Mouse (Mus musculus) forebrain, embryonic 14.5 days (tissue): ENCODE results near the gene Hist1h2bp. TPM values are rescaled to one million over a fixed set of nuclear protein-coding genes. Genes with fewer than 3 reads are reported as not detected.
"Not testable (repeated sequence)": the region's sequence is repeated elsewhere in the genome, so short reads cannot be mapped to it uniquely, and the experiment has no call there.

Experiments used
- ATAC-seq: fragments of 200-750 bp; cut with Nextera tagmentation; 2 replicates; pipeline ENCODE4 v1.8.0; 2017; ENCODE audit warnings: mild to moderate bottlenecking, moderate library complexity
- DNase-seq: peaks from one replicate; pipeline ENCODE4 v3.0.0-alpha.2; 2015; ENCODE audit warnings: low spot score
- H3K27ac ChIP-seq: fragments of 300-500 bp; sonication (generic); 2 replicates; pipeline ENCODE4 v1.5.1; 2014; ENCODE audit warnings: low read depth, mild to moderate bottlenecking, control low read depth, low read length, moderate library complexity
- H3K27me3 ChIP-seq: fragments of 300-500 bp; sonication (generic); replicated peaks from 2 replicates; pipeline ENCODE4 v1.6.1; 2014; ENCODE audit warnings: low read length, control low read depth, mixed read lengths; ENCODE audit not compliant: control insufficient read depth, insufficient read depth
- H3K36me3 ChIP-seq: fragments of 300-500 bp; sonication (generic); 2 replicates; pipeline ENCODE4 v1.6.1; 2014; ENCODE audit warnings: low read length, control low read depth; ENCODE audit not compliant: control insufficient read depth, insufficient read depth
- H3K4me1 ChIP-seq: fragments of 300-500 bp; sonication (generic); 2 replicates; pipeline ENCODE4 v1.6.1; 2014; ENCODE audit warnings: antibody characterized with exemption, low read length, control low read depth; ENCODE audit not compliant: control insufficient read depth, insufficient read depth
- H3K4me2 ChIP-seq: fragments of 300-500 bp; sonication (generic); 2 replicates; pipeline ENCODE4 v1.6.1; 2014; ENCODE audit warnings: mild to moderate bottlenecking, control low read depth, low read length
- H3K4me3 ChIP-seq: fragments of 300-500 bp; sonication (generic); 2 replicates; pipeline ENCODE4 v1.5.1; 2014; ENCODE audit warnings: low read depth, low read length, control low read depth
- H3K9ac ChIP-seq: fragments of 300-500 bp; sonication (generic); 2 replicates; pipeline ENCODE4 v1.6.1; 2014; ENCODE audit warnings: mild to moderate bottlenecking, low read length, control low read depth, moderate library complexity
- H3K9me3 ChIP-seq: fragments of 300-500 bp; sonication (generic); replicated peaks from 2 replicates; pipeline ENCODE4 v1.6.1; 2016; ENCODE audit warnings: low read length, control low read depth, mixed read lengths; ENCODE audit not compliant: control insufficient read depth
- WGBS: fragments of 180-500 bp; shearing (Covaris S2); extraction: QIAGEN DNeasy Blood & Tissue Kit; methylation state at CpG from one replicate; pipeline ENCODE4 v1.1.7; 2014; 5-methylcytosine and 5-hydroxymethylcytosine counted together
- polyA plus RNA-seq: library from polyadenylated mRNA; unstranded; fragments of >200 nt; fragmentation: Nextera tagmentation; extraction: Ambion mirVana; gene quantifications from 2 replicates; pipeline ENCODE4 v1.2.1, GENCODE M21; 2014

Gene Hist1h2bp
- polyA plus RNA-seq, 1 experiment from 2014 or later = 0.84 TPM

DNA sequence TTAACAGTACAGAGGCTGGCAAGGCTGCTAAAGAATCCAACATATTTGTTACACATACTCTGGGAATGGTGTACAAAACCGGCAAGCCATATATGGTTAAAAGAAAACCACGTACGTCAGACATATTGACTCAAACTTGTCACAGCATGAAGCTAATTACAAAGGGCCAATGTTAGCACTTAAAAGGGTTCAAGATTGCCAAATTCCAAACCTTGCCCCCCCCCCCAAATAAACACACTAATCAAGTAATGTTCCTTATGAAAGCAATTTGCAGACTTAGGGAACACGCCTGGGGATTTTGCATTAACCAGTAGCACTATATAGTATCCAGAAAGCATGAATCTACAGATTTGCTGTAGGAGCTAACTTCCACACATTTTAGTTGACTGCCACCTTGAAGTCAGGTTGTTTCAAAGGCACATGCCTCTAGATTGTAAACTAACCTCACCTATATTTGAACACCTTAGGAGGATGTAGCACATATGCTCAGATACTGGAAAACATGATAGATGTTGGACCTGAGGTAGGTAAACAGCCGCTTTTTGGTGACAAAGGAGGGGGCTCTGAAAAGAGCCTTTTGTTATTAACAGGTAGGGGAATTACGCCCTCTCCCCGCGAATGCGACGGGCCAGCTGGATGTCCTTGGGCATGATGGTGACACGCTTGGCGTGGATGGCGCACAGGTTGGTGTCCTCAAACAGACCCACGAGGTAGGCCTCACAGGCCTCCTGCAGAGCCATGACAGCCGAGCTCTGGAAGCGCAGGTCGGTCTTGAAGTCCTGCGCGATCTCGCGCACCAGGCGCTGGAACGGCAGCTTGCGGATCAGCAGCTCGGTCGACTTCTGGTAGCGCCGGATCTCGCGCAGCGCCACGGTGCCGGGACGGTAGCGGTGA, 4.7 kb upstream of the Hist1h2bp start:
- DNase-seq = peak; percentile 63
- WGBS = under 1% methylated on average over 14 of the region's 35 CpGs
- Histone ChIP-seq H3K27ac (peak overlapping the region; percentile 87), H3K4me3 (peak overlapping the region; percentile 37), H3K9ac (peak overlapping the region; percentile 68), H3K4me2 (peak overlapping the region; percentile 67), H3K4me1 (peaks cover 34% of the 10 kb centered on the region)
- H3K27me3 ChIP-seq, H3K36me3 ChIP-seq, H3K9me3 ChIP-seq, ATAC-seq: not testable (repeated sequence)

GRCm38 (mm10) chr13:21783255-21783617, 4.0 kb upstream of the Hist1h2bp start, which contains the start of gene Hist1h3i:
Gene Hist1h3i, minus strand, starts transcription at chr13:21783370.
- peak; percentile 73 for ATAC-seq
- 0% methylated on average over 11 of the region's 20 CpGs for WGBS

DNA sequence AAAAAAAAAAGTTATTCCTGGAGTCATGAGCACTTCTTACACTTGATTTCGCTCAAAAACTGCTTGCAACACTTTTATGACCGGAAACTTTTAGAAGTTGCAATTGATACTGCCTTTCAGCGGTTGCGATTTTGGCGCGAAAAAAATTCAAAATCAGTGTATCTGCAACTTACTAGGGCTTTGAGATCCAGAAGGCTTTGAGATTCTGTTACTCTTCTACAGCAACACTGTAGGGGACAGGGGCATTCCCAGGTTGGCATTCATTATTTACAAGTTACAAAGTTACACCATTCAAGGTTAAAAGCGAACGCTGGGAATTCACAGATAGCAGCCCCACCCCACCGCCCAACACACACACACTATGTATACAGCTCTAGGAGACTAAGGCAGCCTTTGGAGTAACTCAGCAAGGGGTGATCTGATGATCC, 3.5 kb upstream of the Hist1h2bp start:
- Histone ChIP-seq H3K4me1 (peaks cover 39% of the 10 kb centered on the region), H3K27me3 (no peaks in the 10 kb centered on the region), H3K4me3 (peak overlapping the region; percentile 37), H3K9me3 (no peaks in the 10 kb centered on the region), H3K27ac (peak overlapping the region; percentile 84), H3K4me2 (peak overlapping the region; percentile 67), H3K36me3 (no peaks in the 10 kb centered on the region), H3K9ac (peak overlapping the region; percentile 49; the same call in 1 of the 2 replicates)
- under 1% methylated on average over 9 of the region's 9 CpGs for WGBS
- no peak for ATAC-seq
- peak; percentile 77 for DNase-seq

More at GRCm38 (mm10) chr13:21783255-21783617, 4.0 kb upstream of the Hist1h2bp start, which contains the start of gene Hist1h3i:
- H3K36me3 ChIP-seq = no peaks in the 10 kb centered on the region
- H3K27ac ChIP-seq = peak within 1 kb of the TSS; percentile 87
- H3K4me3 ChIP-seq = peak within 1 kb of the TSS; percentile 37
- no peaks in the 10 kb centered on the region for H3K27me3 ChIP-seq
- DNase-seq = peak; percentile 97
- peak within 1 kb of the TSS; percentile 67 for H3K4me2 ChIP-seq
- H3K9me3 ChIP-seq = no peaks in the 10 kb centered on the region
- peaks cover 39% of the 10 kb centered on the region for H3K4me1 ChIP-seq
- H3K9ac ChIP-seq = peak within 1 kb of the TSS; percentile 68

DNA sequence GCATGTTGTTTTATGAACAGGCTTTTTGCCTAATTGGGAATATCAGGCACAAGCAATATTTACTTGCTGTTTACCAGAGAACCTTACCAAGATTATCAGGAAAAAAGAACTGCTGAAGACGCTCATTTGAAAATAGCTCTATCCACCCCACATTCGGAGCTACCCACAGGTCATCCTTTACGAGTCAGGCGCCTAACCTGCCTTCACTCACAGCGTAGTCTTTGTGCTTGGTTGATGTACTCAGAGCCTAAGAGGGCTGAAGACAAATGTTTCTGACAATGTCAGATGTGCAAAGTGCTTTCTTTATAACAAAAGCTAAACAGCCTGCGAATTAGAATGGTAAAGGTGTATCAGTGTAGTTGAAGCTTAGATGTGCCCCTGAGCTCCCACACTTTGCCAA, 3.0 kb upstream of the Hist1h2bp start:
- H3K27me3 ChIP-seq = no peaks in the 10 kb centered on the region
- ATAC-seq = no peak
- no peak for DNase-seq
- H3K4me3 ChIP-seq = no peak overlapping the region
- WGBS = 19% methylated on average over 6 of the region's 6 CpGs
- H3K4me2 ChIP-seq = peak overlapping the region; percentile 67
- peak overlapping the region; percentile 49; the same call in 1 of the 2 replicates for H3K9ac ChIP-seq
- H3K9me3 ChIP-seq = no peaks in the 10 kb centered on the region
- no peaks in the 10 kb centered on the region for H3K36me3 ChIP-seq
- peak overlapping the region; percentile 84 for H3K27ac ChIP-seq
- H3K4me1 ChIP-seq = peaks cover 39% of the 10 kb centered on the region

DNA sequence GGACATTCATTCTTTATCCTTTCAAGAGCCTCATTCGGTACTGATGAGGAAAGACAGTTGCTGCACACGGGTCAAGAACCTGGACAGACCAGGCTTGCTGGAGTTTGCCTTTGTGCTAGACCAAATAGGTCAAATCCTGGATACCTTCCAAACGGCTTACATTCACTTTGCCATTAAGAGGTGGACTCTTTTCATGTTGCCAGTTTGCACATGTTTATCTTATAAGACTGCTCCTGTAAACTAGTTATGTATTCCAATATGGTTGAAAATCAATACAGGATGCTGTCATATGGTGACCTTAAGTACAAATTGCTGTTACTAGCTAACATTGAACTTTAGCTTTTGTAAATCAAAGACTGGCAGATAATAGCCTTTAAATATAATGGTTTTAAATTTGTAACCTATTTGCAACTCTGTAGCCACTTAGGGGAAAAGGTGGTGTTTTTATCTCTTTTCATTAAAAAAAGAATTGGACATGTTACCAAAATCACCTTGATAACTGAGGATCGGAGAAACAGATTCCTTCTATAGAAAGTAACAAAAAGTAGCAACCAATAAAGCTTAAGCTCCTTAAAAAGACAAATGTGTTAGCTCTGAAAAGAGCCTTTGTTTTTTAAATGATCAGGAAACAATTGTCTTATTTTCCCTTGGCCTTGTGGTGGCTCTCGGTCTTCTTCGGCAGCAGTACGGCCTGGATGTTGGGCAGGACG, 917 bp upstream of the Hist1h2bp start:
- Histone ChIP-seq H3K36me3 (no peaks in the 10 kb centered on the region), H3K4me3 (peak overlapping the region; percentile 30), H3K27ac (peak overlapping the region; percentile 87), H3K27me3 (no peaks in the 10 kb centered on the region), H3K4me1 (peaks cover 33% of the 10 kb centered on the region), H3K9me3 (no peaks in the 10 kb centered on the region), H3K9ac (peak overlapping the region; percentile 54; the same call in 1 of the 2 replicates), H3K4me2 (peak overlapping the region; percentile 53)
- peak; percentile 64 for DNase-seq
- no peak for ATAC-seq
- WGBS = 2% methylated on average over 8 of the region's 8 CpGs

GRCm38 (mm10) chr13:21787760-21788593, 716 bp downstream of the Hist1h2bp start:
- Histone ChIP-seq H3K4me3 (peak overlapping the region; percentile 30; the same call in 1 of the 2 replicates), H3K9me3 (no peaks in the 10 kb centered on the region), H3K27me3 (no peaks in the 10 kb centered on the region), H3K4me2 (peak overlapping the region; percentile 53), H3K27ac (peak overlapping the region; percentile 68; the same call in 1 of the 2 replicates), H3K9ac (peak overlapping the region; percentile 38; the same call in 1 of the 2 replicates), H3K4me1 (peaks cover 27% of the 10 kb centered on the region), H3K36me3 (no peaks in the 10 kb centered on the region)
- DNase-seq = peak; percentile 60
- ATAC-seq = peak; percentile 17; the same call in 1 of the 2 replicates
- WGBS = 7% methylated on average over 13 of the region's 21 CpGs

DNA sequence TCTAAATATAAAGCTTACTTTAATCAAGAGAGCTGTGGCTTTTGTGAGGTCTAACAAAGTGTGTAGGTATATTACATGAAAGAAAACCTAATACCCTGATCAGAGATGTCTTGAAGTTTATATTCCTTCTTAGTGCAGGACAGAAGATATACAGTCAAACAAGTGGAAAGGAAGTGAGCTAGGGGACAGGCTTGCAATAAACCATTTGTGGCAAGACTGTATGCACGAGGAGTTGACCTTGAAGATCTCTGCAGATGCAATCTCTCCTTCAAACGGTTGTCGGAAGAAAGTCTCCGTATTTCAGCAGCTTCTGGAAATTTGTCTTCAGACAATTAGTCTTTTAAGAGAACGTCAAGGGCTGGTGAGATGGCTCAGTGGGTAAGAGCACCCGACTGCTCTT, 2.7 kb downstream of the Hist1h2bp start:
- H3K27me3 ChIP-seq = no peaks in the 10 kb centered on the region
- no peaks in the 10 kb centered on the region for H3K9me3 ChIP-seq
- DNase-seq (no peak), ATAC-seq (no peak)
- H3K27ac ChIP-seq = no peak overlapping the region
- no peak overlapping the region for H3K9ac ChIP-seq
- H3K4me1 ChIP-seq = peaks cover 19% of the 10 kb centered on the region; the same call in 1 of the 2 replicates
- H3K36me3 ChIP-seq = no peaks in the 10 kb centered on the region
- no peak overlapping the region for H3K4me3 ChIP-seq
- H3K4me2 ChIP-seq = no peak overlapping the region
- 73% methylated on average over 6 of the region's 6 CpGs for WGBS

- Histone ChIP-seq H3K4me1 (peaks cover 19% of the 10 kb centered on the region; the same call in 1 of the 2 replicates), H3K9me3 (no peaks in the 10 kb centered on the region), H3K36me3 (no peaks in the 10 kb centered on the region), H3K27ac (no peak overlapping the region), H3K4me3 (no peak overlapping the region), H3K27me3 (no peaks in the 10 kb centered on the region), H3K9ac (peak overlapping the region; percentile 1; the same call in 1 of the 2 replicates), H3K4me2 (peak overlapping the region; percentile 35)
- ATAC-seq = no peak
- no peak for DNase-seq
- WGBS = 8% methylated on average over 18 of the region's 18 CpGs
These were observed 3.5 kb downstream of the Hist1h2bp start for GRCm38 (mm10) chr13:21790601-21791283.
